Mouse (Mus musculus): ENCODE data around the gene Cabp7. TPM values are rescaled to one million over a fixed set of nuclear protein-coding genes. Genes with fewer than 3 reads are reported as not detected.

Gene Cabp7
- polyA plus RNA-seq, 1 experiment from 2014 or later, result 0.18 TPM

GRCm38 (mm10) chr11:4747285-4747684 lies 707 bp upstream of the Cabp7 start:
- Histone ChIP-seq H3K4me1 (replicated peaks) (peaks cover 18% of the 10 kb centered on the region), H3K4me3 (peak overlapping the region; percentile 59), H3K9me3 (replicated peaks) (no peaks in the 10 kb centered on the region), H3K4me2 (peak overlapping the region; percentile 96), H3K27ac (ENCODE audit: poor library complexity, severe bottlenecking) (no peak overlapping the region), H3K27me3 (replicated peaks) (peaks cover 97% of the 10 kb centered on the region), H3K36me3 (no peaks in the 10 kb centered on the region), H3K9ac (no peak overlapping the region)
- ATAC-seq (ENCODE audit: insufficient number of reproducible peaks, low FRiP score), result no peak
- WGBS, result 2% methylated on average over 12 of the region's 12 CpGs

GRCm38 (mm10) chr11:4745969-4746368 lies 609 bp downstream of the Cabp7 start:
- peaks cover 18% of the 10 kb centered on the region for H3K4me1 ChIP-seq (replicated peaks)
- no peak overlapping the region for H3K27ac ChIP-seq (ENCODE audit: poor library complexity, severe bottlenecking)
- H3K4me2 ChIP-seq, result peak overlapping the region; percentile 96
- H3K9ac ChIP-seq, result peak overlapping the region; percentile 28; the same call in 1 of the 2 replicates
- under 1% methylated on average over 36 of the region's 39 CpGs for WGBS
- no peak for ATAC-seq (ENCODE audit: insufficient number of reproducible peaks, low FRiP score)
- H3K36me3 ChIP-seq, result no peaks in the 10 kb centered on the region
- H3K27me3 ChIP-seq (replicated peaks), result peaks cover 100% of the 10 kb centered on the region
- H3K4me3 ChIP-seq, result peak overlapping the region; percentile 59
- no peaks in the 10 kb centered on the region for H3K9me3 ChIP-seq (replicated peaks)

GRCm38 (mm10) chr11:4744691-4745090 lies 1.9 kb downstream of the Cabp7 start:
- no peak overlapping the region for H3K9ac ChIP-seq
- H3K36me3 ChIP-seq, result no peaks in the 10 kb centered on the region
- H3K27me3 ChIP-seq (replicated peaks), result peaks cover 99% of the 10 kb centered on the region
- no peak for ATAC-seq (ENCODE audit: insufficient number of reproducible peaks, low FRiP score)
- H3K9me3 ChIP-seq (replicated peaks), result no peaks in the 10 kb centered on the region
- no peak overlapping the region for H3K4me3 ChIP-seq
- 63% methylated on average over 6 of the region's 6 CpGs for WGBS
- H3K27ac ChIP-seq (ENCODE audit: poor library complexity, severe bottlenecking), result no peak overlapping the region
- H3K4me2 ChIP-seq, result no peak overlapping the region
- peaks cover 18% of the 10 kb centered on the region for H3K4me1 ChIP-seq (replicated peaks)

- WGBS, result 54% methylated on average over 5 of the region's 5 CpGs
- H3K4me1 ChIP-seq (replicated peaks), result peaks cover 3% of the 10 kb centered on the region
- H3K4me2 ChIP-seq, result no peak overlapping the region
- H3K27ac ChIP-seq (ENCODE audit: poor library complexity, severe bottlenecking), result no peak overlapping the region
- peaks cover 71% of the 10 kb centered on the region for H3K27me3 ChIP-seq (replicated peaks)
- H3K36me3 ChIP-seq, result peaks cover 7% of the 10 kb centered on the region
- no peak overlapping the region for H3K9ac ChIP-seq
- ATAC-seq (ENCODE audit: insufficient number of reproducible peaks, low FRiP score), result no peak
- no peaks in the 10 kb centered on the region for H3K9me3 ChIP-seq (replicated peaks)
- no peak overlapping the region for H3K4me3 ChIP-seq
Observed at GRCm38 (mm10) chr11:4740785-4741184, 5.8 kb downstream of the Cabp7 start.

GRCm38 (mm10) chr11:4738719-4739118 lies 7.9 kb downstream of the Cabp7 start:
- no peak overlapping the region for H3K4me2 ChIP-seq
- H3K27me3 ChIP-seq (replicated peaks), result peaks cover 64% of the 10 kb centered on the region
- H3K9ac ChIP-seq, result no peak overlapping the region
- H3K9me3 ChIP-seq (replicated peaks), result no peaks in the 10 kb centered on the region
- H3K4me3 ChIP-seq, result no peak overlapping the region
- WGBS, result 87% methylated on average over 16 of the region's 16 CpGs
- no peak for ATAC-seq (ENCODE audit: insufficient number of reproducible peaks, low FRiP score)
- peaks cover 7% of the 10 kb centered on the region for H3K36me3 ChIP-seq
- H3K4me1 ChIP-seq (replicated peaks), result 0 out of 2 replicates have a peak, but pooled peaks cover 8% of the 10 kb centered on the region
- no peak overlapping the region for H3K27ac ChIP-seq (ENCODE audit: poor library complexity, severe bottlenecking)

- Histone ChIP-seq H3K27ac (ENCODE audit: poor library complexity, severe bottlenecking) (no peak overlapping the region), H3K9ac (no peak overlapping the region), H3K9me3 (replicated peaks) (no peaks in the 10 kb centered on the region), H3K36me3 (peaks cover 7% of the 10 kb centered on the region), H3K4me1 (replicated peaks) (0 out of 2 replicates have a peak, but pooled peaks cover 8% of the 10 kb centered on the region), H3K4me3 (no peak overlapping the region), H3K27me3 (replicated peaks) (peaks cover 54% of the 10 kb centered on the region), H3K4me2 (no peak overlapping the region)
- 81% methylated on average over 10 of the region's 10 CpGs for WGBS
- ATAC-seq (ENCODE audit: insufficient number of reproducible peaks, low FRiP score), result no peak
Observed at GRCm38 (mm10) chr11:4737682-4738081, 8.9 kb downstream of the Cabp7 start.

- ATAC-seq (ENCODE audit: insufficient number of reproducible peaks, low FRiP score), result no peak
- Histone ChIP-seq H3K4me3 (no peak overlapping the region), H3K9ac (no peak overlapping the region), H3K4me2 (no peak overlapping the region), H3K27me3 (replicated peaks) (peaks cover 40% of the 10 kb centered on the region), H3K36me3 (peaks cover 7% of the 10 kb centered on the region), H3K27ac (ENCODE audit: poor library complexity, severe bottlenecking) (no peak overlapping the region), H3K9me3 (replicated peaks) (no peaks in the 10 kb centered on the region), H3K4me1 (replicated peaks) (0 out of 2 replicates have a peak, but pooled peaks cover 8% of the 10 kb centered on the region)
- 49% methylated on average over 6 of the region's 6 CpGs for WGBS
Observed at GRCm38 (mm10) chr11:4736355-4736754, 10.2 kb downstream of the Cabp7 start.

- Histone ChIP-seq H3K4me2 (no peak overlapping the region), H3K27ac (ENCODE audit: poor library complexity, severe bottlenecking) (no peak overlapping the region), H3K9me3 (replicated peaks) (no peaks in the 10 kb centered on the region), H3K27me3 (replicated peaks) (peaks cover 21% of the 10 kb centered on the region), H3K36me3 (peaks cover 7% of the 10 kb centered on the region), H3K4me3 (no peak overlapping the region), H3K9ac (no peak overlapping the region), H3K4me1 (replicated peaks) (peaks cover 19% of the 10 kb centered on the region)
- no peak for ATAC-seq (ENCODE audit: insufficient number of reproducible peaks, low FRiP score)
- WGBS, result 39% methylated on average over 12 of the region's 12 CpGs
Observed at GRCm38 (mm10) chr11:4734179-4734578, 12.4 kb downstream of the Cabp7 start.

- peaks cover 19% of the 10 kb centered on the region for H3K4me1 ChIP-seq (replicated peaks)
- ATAC-seq (ENCODE audit: insufficient number of reproducible peaks, low FRiP score), result no peak
- H3K9me3 ChIP-seq (replicated peaks), result no peaks in the 10 kb centered on the region
- peaks cover 13% of the 10 kb centered on the region for H3K27me3 ChIP-seq (replicated peaks)
- H3K4me3 ChIP-seq, result no peak overlapping the region
- no peak overlapping the region for H3K4me2 ChIP-seq
- no peaks in the 10 kb centered on the region for H3K36me3 ChIP-seq
- H3K9ac ChIP-seq, result no peak overlapping the region
- no peak overlapping the region for H3K27ac ChIP-seq (ENCODE audit: poor library complexity, severe bottlenecking)
- 68% methylated on average over 7 of the region's 7 CpGs for WGBS
Observed at GRCm38 (mm10) chr11:4731781-4732180, 14.8 kb downstream of the Cabp7 start.

- no peak for ATAC-seq (ENCODE audit: insufficient number of reproducible peaks, low FRiP score)
- Histone ChIP-seq H3K4me1 (replicated peaks) (peaks cover 19% of the 10 kb centered on the region), H3K36me3 (peaks cover 3% of the 10 kb centered on the region; the same call in 1 of the 2 replicates), H3K27me3 (replicated peaks) (peaks cover 13% of the 10 kb centered on the region), H3K9ac (no peak overlapping the region), H3K4me2 (no peak overlapping the region), H3K4me3 (no peak overlapping the region), H3K9me3 (replicated peaks) (no peaks in the 10 kb centered on the region), H3K27ac (ENCODE audit: poor library complexity, severe bottlenecking) (no peak overlapping the region)
- 77% methylated on average over 5 of the region's 5 CpGs for WGBS
Observed at GRCm38 (mm10) chr11:4730913-4731312, 15.7 kb downstream of the Cabp7 start.

GRCm38 (mm10) chr11:4730096-4730495 lies 16.5 kb downstream of the Cabp7 start:
- no peak overlapping the region for H3K27ac ChIP-seq (ENCODE audit: poor library complexity, severe bottlenecking)
- H3K9ac ChIP-seq, result no peak overlapping the region
- WGBS, result 86% methylated on average over 6 of the region's 6 CpGs
- H3K9me3 ChIP-seq (replicated peaks), result no peaks in the 10 kb centered on the region
- peaks cover 16% of the 10 kb centered on the region for H3K4me1 ChIP-seq (replicated peaks)
- H3K36me3 ChIP-seq, result peaks cover 9% of the 10 kb centered on the region; the same call in 1 of the 2 replicates
- peaks cover 8% of the 10 kb centered on the region; the same call in 1 of the 2 replicates for H3K27me3 ChIP-seq (replicated peaks)
- H3K4me2 ChIP-seq, result no peak overlapping the region
- ATAC-seq (ENCODE audit: insufficient number of reproducible peaks, low FRiP score), result no peak
- no peak overlapping the region for H3K4me3 ChIP-seq

- H3K4me3 ChIP-seq, result no peak overlapping the region
- peak; percentile 51; the same call in 1 of the 2 replicates for ATAC-seq (ENCODE audit: insufficient number of reproducible peaks, low FRiP score)
- 25% methylated on average over 12 of the region's 12 CpGs for WGBS
- H3K27me3 ChIP-seq (replicated peaks), result peaks cover 3% of the 10 kb centered on the region; the same call in 1 of the 2 replicates
- H3K9ac ChIP-seq, result no peak overlapping the region
- no peak overlapping the region for H3K4me2 ChIP-seq
- H3K9me3 ChIP-seq (replicated peaks), result no peaks in the 10 kb centered on the region
- no peak overlapping the region for H3K27ac ChIP-seq (ENCODE audit: poor library complexity, severe bottlenecking)
- H3K36me3 ChIP-seq, result peaks cover 14% of the 10 kb centered on the region
- peaks cover 11% of the 10 kb centered on the region for H3K4me1 ChIP-seq (replicated peaks)
Observed at GRCm38 (mm10) chr11:4729603-4730002, 17.0 kb downstream of the Cabp7 start.
